Mouse (Mus musculus) kidney, adult 2 months (tissue): ENCODE measurements around the gene Ptges2. TPM values are rescaled to one million over a fixed set of nuclear protein-coding genes. Genes with fewer than 3 reads are reported as not detected.
A peak's percentile ranks its signal among the peaks of the same experiment; 100 is the strongest.

Experiments
- DNase-seq: peaks from one replicate; pipeline ENCODE4 v3.0.0; 2021
- H3K27ac ChIP-seq: fragments of 200-500 bp; 2 replicates; pipeline ENCODE4 v1.5.1; 2012; ENCODE audit warnings: low read depth, low read length, control low read depth, inconsistent platforms; ENCODE audit not compliant: insufficient read depth
- H3K27me3 ChIP-seq: fragments of 200-500 bp; replicated peaks from 2 replicates; pipeline ENCODE4 v1.6.1; 2012; ENCODE audit warnings: mild to moderate bottlenecking, moderate library complexity, low read length, inconsistent platforms; ENCODE audit not compliant: control insufficient read depth, insufficient read depth
- H3K36me3 ChIP-seq: fragments of 200-500 bp; 2 replicates; pipeline ENCODE4 v1.6.1; 2012; ENCODE audit warnings: mild to moderate bottlenecking, moderate library complexity, low read length, inconsistent platforms; ENCODE audit not compliant: control insufficient read depth, insufficient read depth
- H3K4me1 ChIP-seq: fragments of 200-500 bp; 2 replicates; pipeline ENCODE4 v1.6.1; 2011; ENCODE audit warnings: low read length; ENCODE audit not compliant: control insufficient read depth, insufficient read depth
- H3K4me3 ChIP-seq: fragments of 200-500 bp; 2 replicates; pipeline ENCODE4 v1.5.1; 2011; ENCODE audit warnings: mild to moderate bottlenecking, low read depth, low read length, control low read depth; ENCODE audit not compliant: insufficient read depth
- CTCF ChIP-seq: fragments of 200-500 bp; conservative IDR thresholded peaks from 2 replicates; pipeline ENCODE4 v1.5.1; 2011; ENCODE audit warnings: low read depth, mild to moderate bottlenecking, control low read depth, low read length, moderate library complexity, mixed read lengths; ENCODE audit not compliant: insufficient read depth, insufficient read length
- POLR2A ChIP-seq: fragments of 200-500 bp; IDR thresholded peaks from one replicate; pipeline ENCODE4 v1.6.1; 2011; ENCODE audit warnings: low read depth, low read length, control low read depth
- WGBS: fragments of 180-500 bp; shearing (Covaris S2); methylation state at CpG from one replicate; pipeline ENCODE4 v1.1.7; 2018; 5-methylcytosine and 5-hydroxymethylcytosine counted together
- polyA plus RNA-seq: library from polyadenylated mRNA; depleted of rRNA; stranded (reverse); fragments of >200 nt; gene quantifications from 2 replicates; pipeline ENCODE4 v1.2.3, GENCODE M21; 2012

Ptges2 gene
- polyA plus RNA-seq, 1 experiment, result 69.7 TPM

GRCm38 (mm10) chr2:32374191-32374590 lies 21.5 kb upstream of the Ptges2 start:
- WGBS, result 83% methylated on average over 10 of the region's 10 CpGs
- no peak for TF ChIP-seq CTCF
- TF ChIP-seq POLR2A, result no peak
- no peaks in the 10 kb centered on the region for H3K27me3 ChIP-seq
- no peak overlapping the region for H3K27ac ChIP-seq
- peaks cover 3% of the 10 kb centered on the region; the same call in 1 of the 2 replicates for H3K36me3 ChIP-seq
- H3K4me3 ChIP-seq, result no peak overlapping the region
- no peaks in the 10 kb centered on the region for H3K4me1 ChIP-seq
- DNase-seq, result no peak

- no peak for DNase-seq
- Histone ChIP-seq H3K4me1 (no peaks in the 10 kb centered on the region), H3K36me3 (peaks cover 3% of the 10 kb centered on the region; the same call in 1 of the 2 replicates)
Observed at GRCm38 (mm10) chr2:32375317-32375940, 20.3 kb upstream of the Ptges2 start.

GRCm38 (mm10) chr2:32376963-32377362 lies 18.7 kb upstream of the Ptges2 start:
- H3K27me3 ChIP-seq, result no peaks in the 10 kb centered on the region
- H3K4me3 ChIP-seq, result no peak overlapping the region
- no peak for DNase-seq
- 95% methylated on average over 10 of the region's 10 CpGs for WGBS
- no peak overlapping the region for H3K27ac ChIP-seq
- no peaks in the 10 kb centered on the region; the same call in 1 of the 2 replicates for H3K4me1 ChIP-seq
- H3K36me3 ChIP-seq, result peaks cover 3% of the 10 kb centered on the region; the same call in 1 of the 2 replicates
- TF ChIP-seq CTCF, result no peak
- TF ChIP-seq POLR2A, result no peak

More at GRCm38 (mm10) chr2:32375317-32375940, 20.3 kb upstream of the Ptges2 start:
- H3K27me3 ChIP-seq, result no peaks in the 10 kb centered on the region
- no peak overlapping the region for H3K4me3 ChIP-seq
- WGBS, result 90% methylated on average over 13 of the region's 13 CpGs
- H3K27ac ChIP-seq, result no peak overlapping the region
- TF ChIP-seq CTCF, result no peak
- TF ChIP-seq POLR2A, result no peak

- 70% methylated on average over 7 of the region's 7 CpGs for WGBS
- TF ChIP-seq POLR2A, result no peak
- no peak for TF ChIP-seq CTCF
- H3K27me3 ChIP-seq, result no peaks in the 10 kb centered on the region
- no peak overlapping the region for H3K27ac ChIP-seq
- DNase-seq, result no peak
- H3K4me1 ChIP-seq, result peaks cover 3% of the 10 kb centered on the region; the same call in 1 of the 2 replicates
- no peak overlapping the region for H3K4me3 ChIP-seq
- peaks cover 2% of the 10 kb centered on the region; the same call in 1 of the 2 replicates for H3K36me3 ChIP-seq
Observed at GRCm38 (mm10) chr2:32380001-32380500, 15.6 kb upstream of the Ptges2 start.

GRCm38 (mm10) chr2:32381141-32381774 lies 14.4 kb upstream of the Ptges2 start:
- 1% methylated on average over 27 of the region's 27 CpGs for WGBS
- no peak for DNase-seq
- Histone ChIP-seq H3K27ac (peak overlapping the region; percentile 6; the same call in 1 of the 2 replicates), H3K27me3 (no peaks in the 10 kb centered on the region), H3K4me3 (peak overlapping the region; percentile 80), H3K36me3 (peaks cover 2% of the 10 kb centered on the region; the same call in 1 of the 2 replicates), H3K4me1 (peaks cover 3% of the 10 kb centered on the region; the same call in 1 of the 2 replicates)
- TF ChIP-seq POLR2A (no peak), CTCF (no peak)

GRCm38 (mm10) chr2:32381775-32382223 lies 13.9 kb upstream of the Ptges2 start, which contains the start of gene 1110008P14Rik:
Gene 1110008P14Rik (minus strand): TSS chr2:32381938.
- peak within 1 kb of the TSS; percentile 46; the same call in 1 of the 2 replicates for H3K27ac ChIP-seq
- WGBS, result under 1% methylated on average over 46 of the region's 47 CpGs

GRCm38 (mm10) chr2:32382689-32383088 lies 13.0 kb upstream of the Ptges2 start:
- Histone ChIP-seq H3K4me3 (no peak overlapping the region), H3K27me3 (no peaks in the 10 kb centered on the region), H3K27ac (no peak overlapping the region), H3K4me1 (peaks cover 3% of the 10 kb centered on the region; the same call in 1 of the 2 replicates), H3K36me3 (no peaks in the 10 kb centered on the region)
- 79% methylated on average over 2 of the region's 2 CpGs for WGBS
- DNase-seq, result no peak
- TF ChIP-seq POLR2A (no peak), CTCF (no peak)

More at GRCm38 (mm10) chr2:32381775-32382223, 13.9 kb upstream of the Ptges2 start, which contains the start of gene 1110008P14Rik:
- TF ChIP-seq POLR2A (no peak), CTCF (no peak)
- H3K27me3 ChIP-seq, result no peaks in the 10 kb centered on the region
- peak; percentile 97 for DNase-seq
- peaks cover 3% of the 10 kb centered on the region; the same call in 1 of the 2 replicates for H3K4me1 ChIP-seq
- H3K4me3 ChIP-seq, result peak within 1 kb of the TSS; percentile 80
- H3K36me3 ChIP-seq, result no peaks in the 10 kb centered on the region
